Mouse (Mus musculus): ENCODE measurements around the gene Foxred2. TPM values are rescaled to one million over a fixed set of nuclear protein-coding genes. Genes with fewer than 3 reads are reported as not detected.

Foxred2 gene
- polyA plus RNA-seq, 1 experiment from 2014 or later, result 4.9 TPM

- no peak for ATAC-seq (ENCODE audit: low FRiP score)
- no peak overlapping the region for H3K27ac ChIP-seq
- no peak overlapping the region for H3K4me2 ChIP-seq (replicated peaks)
- H3K4me1 ChIP-seq, result peaks cover 2% of the 10 kb centered on the region
- H3K4me3 ChIP-seq, result no peak overlapping the region
- no peaks in the 10 kb centered on the region for H3K9me3 ChIP-seq (replicated peaks)
- H3K27me3 ChIP-seq, result no peaks in the 10 kb centered on the region
- H3K36me3 ChIP-seq, result peaks cover 17% of the 10 kb centered on the region
- no peak overlapping the region for H3K9ac ChIP-seq
- WGBS, result 82% methylated on average over 5 of the region's 5 CpGs
Observed at GRCm38 (mm10) chr15:77938516-77938915, 18.0 kb downstream of the Foxred2 start.

- no peaks in the 10 kb centered on the region for H3K9me3 ChIP-seq (replicated peaks)
- no peak for ATAC-seq (ENCODE audit: low FRiP score)
- H3K27ac ChIP-seq, result no peak overlapping the region
- H3K4me3 ChIP-seq, result no peak overlapping the region
- no peak overlapping the region for H3K4me2 ChIP-seq (replicated peaks)
- H3K36me3 ChIP-seq, result no peaks in the 10 kb centered on the region
- H3K27me3 ChIP-seq, result no peaks in the 10 kb centered on the region
- no peak overlapping the region for H3K9ac ChIP-seq
- 80% methylated on average over 14 of the region's 14 CpGs for WGBS
- H3K4me1 ChIP-seq, result peaks cover 3% of the 10 kb centered on the region
Observed at GRCm38 (mm10) chr15:77935673-77936375, 20.7 kb downstream of the Foxred2 start.

- ATAC-seq (ENCODE audit: low FRiP score), result no peak
- 64% methylated on average over 5 of the region's 5 CpGs for WGBS
Observed at GRCm38 (mm10) chr15:77934968-77935367, 21.6 kb downstream of the Foxred2 start.

GRCm38 (mm10) chr15:77934326-77934725, 22.2 kb downstream of the Foxred2 start:
- Histone ChIP-seq H3K27me3 (no peaks in the 10 kb centered on the region), H3K9ac (0 out of 2 replicates have a peak overlapping the region, but pooled peaks have one; percentile 18), H3K27ac (no peak overlapping the region), H3K36me3 (no peaks in the 10 kb centered on the region), H3K4me2 (replicated peaks) (no peak overlapping the region), H3K4me1 (peaks cover 10% of the 10 kb centered on the region), H3K9me3 (replicated peaks) (no peaks in the 10 kb centered on the region), H3K4me3 (no peak overlapping the region)
- ATAC-seq (ENCODE audit: low FRiP score), result no peak
- WGBS, result 82% methylated on average over 11 of the region's 11 CpGs

More at GRCm38 (mm10) chr15:77934968-77935367, 21.6 kb downstream of the Foxred2 start:
- H3K36me3 ChIP-seq, result no peaks in the 10 kb centered on the region
- H3K4me1 ChIP-seq, result peaks cover 4% of the 10 kb centered on the region
- no peak overlapping the region for H3K4me2 ChIP-seq (replicated peaks)
- H3K27me3 ChIP-seq, result no peaks in the 10 kb centered on the region
- H3K9ac ChIP-seq, result no peak overlapping the region
- no peak overlapping the region for H3K27ac ChIP-seq
- H3K4me3 ChIP-seq, result no peak overlapping the region
- no peaks in the 10 kb centered on the region for H3K9me3 ChIP-seq (replicated peaks)

DNA sequence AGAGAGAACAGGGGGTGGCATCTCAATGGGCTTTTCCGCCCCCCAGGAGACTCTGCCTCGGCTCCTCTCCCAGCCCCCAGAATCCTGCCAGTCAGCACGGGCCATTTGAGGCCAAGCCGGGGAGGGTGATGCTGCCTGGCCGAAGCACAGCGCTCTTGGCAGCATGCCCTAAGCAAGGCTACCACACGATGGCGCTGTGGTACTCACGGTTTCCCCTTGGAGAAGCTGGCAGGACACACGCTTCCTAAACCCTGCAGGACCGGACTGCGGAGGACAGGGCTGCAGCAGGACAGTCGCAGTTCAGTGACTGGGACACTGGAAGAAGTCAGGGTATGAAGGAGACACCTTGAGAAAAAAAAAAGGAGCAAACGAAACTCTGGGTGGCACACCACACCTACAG, 22.8 kb downstream of the Foxred2 start:
- Histone ChIP-seq H3K27ac (no peak overlapping the region), H3K9ac (0 out of 2 replicates have a peak overlapping the region, but pooled peaks have one; percentile 18)

DNA sequence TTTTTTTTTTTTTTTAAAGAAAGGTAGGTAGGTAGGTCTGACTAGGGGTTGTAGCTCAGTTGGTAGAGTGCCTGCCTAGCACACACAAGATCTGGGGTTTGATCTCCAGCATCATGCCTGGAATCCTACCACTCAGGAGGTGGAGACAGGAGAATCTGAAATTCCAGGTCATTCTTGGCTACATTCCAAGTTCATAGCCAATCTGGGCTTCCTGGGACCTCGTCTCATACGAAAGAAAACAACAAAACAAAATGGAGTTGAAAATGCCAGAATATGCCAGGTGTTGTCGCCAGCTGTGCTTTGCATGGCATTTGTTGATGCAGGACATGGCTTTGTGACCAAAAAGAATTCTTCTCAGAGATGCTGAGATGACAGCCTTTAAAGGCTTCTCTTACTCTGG, 23.3 kb downstream of the Foxred2 start:
- Histone ChIP-seq H3K9me3 (replicated peaks) (no peaks in the 10 kb centered on the region), H3K4me3 (no peak overlapping the region), H3K27ac (no peak overlapping the region), H3K4me1 (peaks cover 12% of the 10 kb centered on the region), H3K36me3 (no peaks in the 10 kb centered on the region), H3K9ac (no peak overlapping the region), H3K4me2 (replicated peaks) (no peak overlapping the region), H3K27me3 (no peaks in the 10 kb centered on the region)
- WGBS, result 80% methylated on average over 3 of the region's 3 CpGs
- ATAC-seq (ENCODE audit: low FRiP score), result no peak

More for the DNA sequence above, 22.8 kb downstream of the Foxred2 start:
- Histone ChIP-seq H3K36me3 (no peaks in the 10 kb centered on the region), H3K27me3 (no peaks in the 10 kb centered on the region), H3K4me3 (no peak overlapping the region), H3K4me2 (replicated peaks) (peak overlapping the region; percentile 32), H3K4me1 (peaks cover 11% of the 10 kb centered on the region), H3K9me3 (replicated peaks) (no peaks in the 10 kb centered on the region)
- peak; percentile 31; the same call in 1 of the 2 replicates for ATAC-seq (ENCODE audit: low FRiP score)
- WGBS, result 1% methylated on average over 14 of the region's 14 CpGs

DNA sequence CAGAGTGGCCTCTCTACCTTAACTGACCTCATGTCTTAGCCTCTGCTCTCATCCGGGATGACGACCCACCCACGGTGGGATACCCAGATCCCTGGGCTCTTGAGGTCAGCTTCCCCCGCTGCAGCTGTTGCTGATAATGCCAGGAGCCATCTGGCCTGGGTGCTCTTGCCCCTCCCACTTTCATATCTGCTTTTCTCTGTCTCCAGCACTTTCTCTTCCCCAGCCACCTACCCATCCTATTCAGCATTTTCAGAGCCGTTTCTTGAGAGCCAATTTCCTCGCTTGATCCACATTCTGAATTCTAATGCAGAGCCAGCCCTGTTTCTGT, 24.9 kb downstream of the Foxred2 start:
- H3K4me1 ChIP-seq, result peaks cover 24% of the 10 kb centered on the region
- 63% methylated on average over 6 of the region's 6 CpGs for WGBS

DNA sequence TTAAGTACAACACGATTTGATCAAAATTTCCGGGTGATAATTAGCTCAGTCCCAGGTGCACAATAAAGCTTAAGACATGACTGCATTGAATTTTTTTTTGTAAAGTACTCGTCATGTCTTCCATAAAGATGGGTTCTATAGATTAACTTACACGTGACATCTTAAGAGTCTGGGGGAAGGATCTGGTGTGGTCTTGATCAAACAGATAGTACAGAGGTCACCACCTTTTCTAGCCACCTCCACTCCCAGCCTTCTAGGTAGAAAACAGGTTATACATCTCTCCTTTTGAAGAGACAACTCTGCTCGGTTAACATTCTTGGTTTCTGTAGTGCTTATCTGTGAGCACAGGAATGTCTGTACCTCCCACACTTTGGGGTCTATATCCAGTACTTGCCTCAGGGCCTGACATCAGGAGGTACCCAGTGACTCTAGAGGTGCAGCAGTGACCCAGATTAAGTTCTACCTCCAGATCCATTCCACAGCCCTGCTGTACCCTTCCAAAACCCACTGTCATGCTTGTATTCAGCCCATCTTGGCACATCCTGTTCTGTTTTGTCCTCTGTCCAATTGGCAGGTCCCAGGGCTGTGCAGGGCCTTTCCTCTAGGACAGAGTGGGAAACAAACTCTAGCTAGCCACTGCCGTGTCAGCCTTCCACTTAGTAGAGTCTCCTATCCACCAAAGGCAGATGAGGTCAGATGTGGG, 25.4 kb downstream of the Foxred2 start:
- Histone ChIP-seq H3K4me2 (replicated peaks) (no peak overlapping the region), H3K4me1 (peaks cover 24% of the 10 kb centered on the region), H3K9ac (no peak overlapping the region), H3K9me3 (replicated peaks) (no peaks in the 10 kb centered on the region), H3K27me3 (no peaks in the 10 kb centered on the region), H3K27ac (no peak overlapping the region), H3K36me3 (0 out of 2 replicates have a peak, but pooled peaks cover 4% of the 10 kb centered on the region), H3K4me3 (no peak overlapping the region)
- no peak for ATAC-seq (ENCODE audit: low FRiP score)
- WGBS, result 82% methylated on average over 6 of the region's 6 CpGs

More for the DNA sequence above, 24.9 kb downstream of the Foxred2 start:
- Histone ChIP-seq H3K4me2 (replicated peaks) (no peak overlapping the region), H3K36me3 (no peaks in the 10 kb centered on the region), H3K27ac (no peak overlapping the region), H3K4me3 (no peak overlapping the region), H3K9ac (no peak overlapping the region), H3K27me3 (no peaks in the 10 kb centered on the region), H3K9me3 (replicated peaks) (no peaks in the 10 kb centered on the region)
- no peak for ATAC-seq (ENCODE audit: low FRiP score)

DNA sequence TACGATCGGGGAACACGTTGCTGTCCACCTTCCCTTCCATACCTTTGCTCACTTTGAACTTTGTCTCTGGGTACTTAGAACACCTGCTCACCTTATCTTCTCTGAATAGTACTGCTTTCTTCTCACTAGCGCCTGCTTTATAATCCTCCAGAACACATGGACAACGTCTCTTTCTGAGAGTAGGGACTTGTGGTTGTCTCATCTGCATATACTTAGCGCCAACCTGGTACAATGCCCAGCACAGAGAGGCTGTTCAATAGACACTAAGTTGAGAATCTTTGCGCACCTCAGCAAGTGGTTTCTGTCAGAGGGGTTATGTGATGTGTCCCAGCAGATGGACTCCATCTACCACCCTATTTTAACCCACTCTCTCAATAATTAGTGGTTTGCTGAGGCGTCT, 26.7 kb downstream of the Foxred2 start:
- Histone ChIP-seq H3K4me1 (peaks cover 24% of the 10 kb centered on the region), H3K9me3 (replicated peaks) (no peaks in the 10 kb centered on the region), H3K9ac (peak overlapping the region; percentile 65), H3K36me3 (peaks cover 12% of the 10 kb centered on the region; the same call in 1 of the 2 replicates), H3K4me2 (replicated peaks) (peak overlapping the region; percentile 75), H3K4me3 (peak overlapping the region; percentile 79), H3K27ac (no peak overlapping the region), H3K27me3 (no peaks in the 10 kb centered on the region)
- 62% methylated on average over 8 of the region's 8 CpGs for WGBS
- ATAC-seq (ENCODE audit: low FRiP score), result no peak

GRCm38 (mm10) chr15:77928673-77929331, 27.7 kb downstream of the Foxred2 start, which contains the start of gene Txn2:
Txn2 (minus strand) TSS chr15:77929006.
- Histone ChIP-seq H3K9ac (peak within 1 kb of the TSS; percentile 82), H3K4me1 (peaks cover 24% of the 10 kb centered on the region), H3K27me3 (no peaks in the 10 kb centered on the region), H3K4me3 (peak within 1 kb of the TSS; percentile 79), H3K9me3 (replicated peaks) (no peaks in the 10 kb centered on the region), H3K27ac (peak within 1 kb of the TSS; percentile 91), H3K4me2 (replicated peaks) (peak within 1 kb of the TSS; percentile 77), H3K36me3 (peaks cover 22% of the 10 kb centered on the region)
- WGBS, result under 1% methylated on average over 32 of the region's 34 CpGs
- ATAC-seq (ENCODE audit: low FRiP score), result peak; percentile 97

DNA sequence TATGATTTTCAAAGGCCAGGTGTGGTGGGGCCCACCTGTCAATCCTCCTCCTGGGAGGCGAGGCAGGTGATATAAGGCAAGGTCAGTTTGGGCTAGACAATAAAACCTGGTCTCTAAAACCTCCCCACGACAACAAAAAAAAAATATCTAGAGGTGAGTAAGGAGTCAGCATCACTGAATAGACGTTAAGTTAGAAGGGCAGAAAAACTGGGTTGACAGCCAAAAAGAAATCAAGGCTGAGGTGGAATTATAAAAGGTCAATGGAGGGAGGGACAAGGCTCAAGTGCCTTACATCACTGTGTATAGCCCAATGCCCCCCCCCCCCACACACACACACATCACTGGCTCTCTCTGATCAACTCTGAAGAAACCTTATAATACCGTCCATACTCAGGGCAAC, 28.4 kb downstream of the Foxred2 start:
- H3K27me3 ChIP-seq, result no peaks in the 10 kb centered on the region
- H3K4me3 ChIP-seq, result peak overlapping the region; percentile 79
- peaks cover 22% of the 10 kb centered on the region for H3K4me1 ChIP-seq
- peak overlapping the region; percentile 82 for H3K9ac ChIP-seq
- H3K36me3 ChIP-seq, result peaks cover 30% of the 10 kb centered on the region
- H3K9me3 ChIP-seq (replicated peaks), result no peaks in the 10 kb centered on the region
- H3K4me2 ChIP-seq (replicated peaks), result peak overlapping the region; percentile 77
- ATAC-seq (ENCODE audit: low FRiP score), result no peak
- 0 out of 2 replicates have a peak overlapping the region, but pooled peaks have one; percentile 91 for H3K27ac ChIP-seq
- WGBS, result 34% methylated on average over 4 of the region's 4 CpGs

GRCm38 (mm10) chr15:77926921-77927320, 29.6 kb downstream of the Foxred2 start:
- no peak overlapping the region for H3K4me3 ChIP-seq
- 96% methylated on average over 5 of the region's 5 CpGs for WGBS
- H3K36me3 ChIP-seq, result peaks cover 40% of the 10 kb centered on the region
- H3K27me3 ChIP-seq, result no peaks in the 10 kb centered on the region
- no peak overlapping the region for H3K27ac ChIP-seq
- peaks cover 22% of the 10 kb centered on the region for H3K4me1 ChIP-seq
- no peak for ATAC-seq (ENCODE audit: low FRiP score)
- 0 out of 2 replicates have a peak overlapping the region, but pooled peaks have one; percentile 77 for H3K4me2 ChIP-seq (replicated peaks)
- no peak overlapping the region for H3K9ac ChIP-seq
- H3K9me3 ChIP-seq (replicated peaks), result no peaks in the 10 kb centered on the region
